Mouse (Mus musculus) cerebellum, adult 2 months (tissue): ENCODE data around the gene Tsr2. TPM values are rescaled to one million over a fixed set of nuclear protein-coding genes. Genes with fewer than 3 reads are reported as not detected.

Source experiments
- DNase-seq, 2 experiments: peaks; one replicate each; pipeline ENCODE4 v3.0.0; 2021
- H3K27ac ChIP-seq: fragments of 200-500 bp; 2 replicates; pipeline ENCODE4 v1.5.1; 2012; ENCODE audit warnings: low read length, control low read depth, inconsistent platforms; ENCODE audit not compliant: insufficient read depth
- H3K27me3 ChIP-seq: fragments of 200-500 bp; 2 replicates; pipeline ENCODE4 v1.6.1; 2012; ENCODE audit warnings: inconsistent platforms, mild to moderate bottlenecking, low read length, moderate library complexity; ENCODE audit not compliant: control insufficient read depth, insufficient read depth
- H3K4me1 ChIP-seq: fragments of 200-500 bp; 2 replicates; pipeline ENCODE4 v1.6.1; 2011; ENCODE audit warnings: low read length; ENCODE audit not compliant: control insufficient read depth, insufficient read depth
- H3K4me3 ChIP-seq: fragments of 200-500 bp; replicated peaks from 2 replicates; pipeline ENCODE3; 2011; ENCODE audit warnings: mild to moderate bottlenecking, low read depth, low read length, control low read depth; ENCODE audit not compliant: insufficient read depth
- CTCF ChIP-seq: fragments of 200-500 bp; IDR thresholded peaks from 2 replicates; pipeline ENCODE4 v1.5.1; 2011; ENCODE audit warnings: low read depth, mild to moderate bottlenecking, control low read depth, low read length, moderate library complexity, borderline replicate concordance; ENCODE audit not compliant: insufficient read depth
- POLR2A ChIP-seq: fragments of 200-500 bp; IDR thresholded peaks from 2 replicates; pipeline ENCODE4 v1.6.1; 2011; ENCODE audit warnings: low read length, control low read depth, borderline replicate concordance; ENCODE audit not compliant: insufficient read depth
- WGBS: fragments of 180-500 bp; shearing (Covaris S2); methylation state at CpG from one replicate; pipeline ENCODE4 v1.1.7; 2018; 5-methylcytosine and 5-hydroxymethylcytosine counted together
- polyA plus RNA-seq: library from polyadenylated mRNA; depleted of rRNA; stranded (reverse); fragments of >200 nt; gene quantifications from 2 replicates; pipeline ENCODE4 v1.2.3, GENCODE M21; 2012; rRNA removed

Gene Tsr2
- polyA plus RNA-seq, 1 experiment: 58.7 TPM

- TF ChIP-seq CTCF (no peak), POLR2A (no peak)
- Histone ChIP-seq H3K27ac (no peak overlapping the region), H3K4me1 (no peaks in the 10 kb centered on the region), H3K27me3 (no peaks in the 10 kb centered on the region), H3K4me3 (no peak overlapping the region)
- DNase-seq: no peak
- 53% methylated on average over 5 of the region's 5 CpGs for WGBS
These were observed 55.1 kb downstream of the Tsr2 start for GRCm38 (mm10) chrX:151041223-151041622.

Other genes with a start within 250 kb of the Tsr2 start
- gene Gnl3l, start 79.2 kb downstream of the Tsr2 start, polyA plus RNA-seq: 85.2 and 87.4 TPM in 2 replicates
- gene Fgd1, start 50.4 kb downstream of the Tsr2 start, polyA plus RNA-seq: 16.8 and 16.9 TPM in 2 replicates
- gene Wnk3, start 101.5 kb upstream of the Tsr2 start, polyA plus RNA-seq: 8.2 and 9.0 TPM in 2 replicates
- gene Fam120c, start 247.6 kb upstream of the Tsr2 start, polyA plus RNA-seq: 12.1 and 14.3 TPM in 2 replicates